Mouse (Mus musculus) liver, postnatal 0 days (tissue): ENCODE results near the gene Fau.

Experiments
- CTCF ChIP-seq: sonication (generic); IDR thresholded peaks from 2 replicates; pipeline ENCODE4 v1.5.1; 2016; ENCODE audit warnings: antibody characterized with exemption, low read depth
- EP300 ChIP-seq: IDR thresholded peaks from 2 replicates; pipeline ENCODE4 v1.6.1; 2016; ENCODE audit warnings: antibody characterized with exemption, low read depth, mild to moderate bottlenecking

GRCm38 (mm10) chr19:6094119-6094518 lies 36.5 kb downstream of the Fau start, which contains the start of gene AC131692.1:
- TF ChIP-seq CTCF (no peak), EP300 (no peak)
